Mouse (Mus musculus): ENCODE measurements around the gene 1700021F07Rik. TPM values are rescaled to one million over a fixed set of nuclear protein-coding genes. Genes with fewer than 3 reads are reported as not detected.

1700021F07Rik gene
- polyA plus RNA-seq, 1 experiment from 2014 or later = not detected

- no peak for ATAC-seq (ENCODE audit: insufficient number of reproducible peaks, insufficient read depth, low FRiP score, low read depth)
- 81% methylated on average over 10 of the region's 10 CpGs for WGBS
These were observed 26.9 kb downstream of the 1700021F07Rik start for GRCm38 (mm10) chr2:173549236-173549635.

GRCm38 (mm10) chr2:173550681-173551080 is 28.3 kb downstream of the 1700021F07Rik start:
- H3K27ac ChIP-seq (ENCODE audit: low read length) = no peak overlapping the region
- ATAC-seq (ENCODE audit: insufficient number of reproducible peaks, insufficient read depth, low FRiP score, low read depth) = no peak
- no peak overlapping the region for H3K9ac ChIP-seq (replicated peaks; ENCODE audit: low read depth, low read length)
- no peak overlapping the region for H3K4me3 ChIP-seq (ENCODE audit: low read depth, low read length)
- H3K4me2 ChIP-seq (replicated peaks; ENCODE audit: low read depth, low read length) = no peak overlapping the region
- no peaks in the 10 kb centered on the region for H3K9me3 ChIP-seq (ENCODE audit: control insufficient read depth, low read depth, low read length)
- no peaks in the 10 kb centered on the region for H3K36me3 ChIP-seq (ENCODE audit: control insufficient read depth, insufficient read depth, low read length)
- no peaks in the 10 kb centered on the region for H3K4me1 ChIP-seq (ENCODE audit: control insufficient read depth, insufficient read depth, low read length)
- no peaks in the 10 kb centered on the region for H3K27me3 ChIP-seq (ENCODE audit: control insufficient read depth, insufficient read depth, low read length)
- 66% methylated on average over 6 of the region's 6 CpGs for WGBS

More at GRCm38 (mm10) chr2:173549236-173549635, 26.9 kb downstream of the 1700021F07Rik start:
- Histone ChIP-seq H3K9ac (replicated peaks; ENCODE audit: low read depth, low read length) (no peak overlapping the region), H3K4me3 (ENCODE audit: low read depth, low read length) (no peak overlapping the region), H3K27ac (ENCODE audit: low read length) (no peak overlapping the region), H3K4me2 (replicated peaks; ENCODE audit: low read depth, low read length) (no peak overlapping the region), H3K9me3 (ENCODE audit: control insufficient read depth, low read depth, low read length) (no peaks in the 10 kb centered on the region), H3K4me1 (ENCODE audit: control insufficient read depth, insufficient read depth, low read length) (no peaks in the 10 kb centered on the region), H3K27me3 (ENCODE audit: control insufficient read depth, insufficient read depth, low read length) (no peaks in the 10 kb centered on the region), H3K36me3 (ENCODE audit: control insufficient read depth, insufficient read depth, low read length) (no peaks in the 10 kb centered on the region)

GRCm38 (mm10) chr2:173553863-173554262 is 31.5 kb downstream of the 1700021F07Rik start:
- no peak for ATAC-seq (ENCODE audit: insufficient number of reproducible peaks, insufficient read depth, low FRiP score, low read depth)
- H3K27ac ChIP-seq (ENCODE audit: low read length) = no peak overlapping the region
- WGBS = 42% methylated on average over 9 of the region's 9 CpGs
- H3K9ac ChIP-seq (replicated peaks; ENCODE audit: low read depth, low read length) = no peak overlapping the region
- no peak overlapping the region for H3K4me3 ChIP-seq (ENCODE audit: low read depth, low read length)
- H3K4me2 ChIP-seq (replicated peaks; ENCODE audit: low read depth, low read length) = no peak overlapping the region
- no peaks in the 10 kb centered on the region for H3K36me3 ChIP-seq (ENCODE audit: control insufficient read depth, insufficient read depth, low read length)
- H3K9me3 ChIP-seq (ENCODE audit: control insufficient read depth, low read depth, low read length) = no peaks in the 10 kb centered on the region
- 0 out of 2 replicates have a peak, but pooled peaks cover 5% of the 10 kb centered on the region for H3K4me1 ChIP-seq (ENCODE audit: control insufficient read depth, insufficient read depth, low read length)
- H3K27me3 ChIP-seq (ENCODE audit: control insufficient read depth, insufficient read depth, low read length) = no peaks in the 10 kb centered on the region

GRCm38 (mm10) chr2:173558754-173559396 is 36.5 kb downstream of the 1700021F07Rik start:
- no peak overlapping the region for H3K9ac ChIP-seq (replicated peaks; ENCODE audit: low read depth, low read length)
- H3K27me3 ChIP-seq (ENCODE audit: control insufficient read depth, insufficient read depth, low read length) = no peaks in the 10 kb centered on the region
- peak overlapping the region; percentile 69 for H3K27ac ChIP-seq (ENCODE audit: low read length)
- H3K9me3 ChIP-seq (ENCODE audit: control insufficient read depth, low read depth, low read length) = no peaks in the 10 kb centered on the region
- 35% methylated on average over 12 of the region's 12 CpGs for WGBS
- peaks cover 9% of the 10 kb centered on the region; the same call in 1 of the 2 replicates for H3K4me1 ChIP-seq (ENCODE audit: control insufficient read depth, insufficient read depth, low read length)
- H3K36me3 ChIP-seq (ENCODE audit: control insufficient read depth, insufficient read depth, low read length) = no peaks in the 10 kb centered on the region
- H3K4me2 ChIP-seq (replicated peaks; ENCODE audit: low read depth, low read length) = no peak overlapping the region
- no peak overlapping the region for H3K4me3 ChIP-seq (ENCODE audit: low read depth, low read length)
- peak; percentile 71 for ATAC-seq (ENCODE audit: insufficient number of reproducible peaks, insufficient read depth, low FRiP score, low read depth)

- WGBS = 44% methylated on average over 5 of the region's 5 CpGs
These were observed 39.6 kb downstream of the 1700021F07Rik start for GRCm38 (mm10) chr2:173561851-173562442.

GRCm38 (mm10) chr2:173563336-173563735 is 41.0 kb downstream of the 1700021F07Rik start:
- H3K27ac ChIP-seq (ENCODE audit: low read length) = peak overlapping the region; percentile 44; the same call in 1 of the 2 replicates

More at GRCm38 (mm10) chr2:173561851-173562442, 39.6 kb downstream of the 1700021F07Rik start:
- H3K4me3 ChIP-seq (ENCODE audit: low read depth, low read length) = no peak overlapping the region
- H3K27me3 ChIP-seq (ENCODE audit: control insufficient read depth, insufficient read depth, low read length) = no peaks in the 10 kb centered on the region
- H3K36me3 ChIP-seq (ENCODE audit: control insufficient read depth, insufficient read depth, low read length) = no peaks in the 10 kb centered on the region
- no peak overlapping the region for H3K27ac ChIP-seq (ENCODE audit: low read length)
- H3K4me2 ChIP-seq (replicated peaks; ENCODE audit: low read depth, low read length) = no peak overlapping the region
- no peaks in the 10 kb centered on the region for H3K9me3 ChIP-seq (ENCODE audit: control insufficient read depth, low read depth, low read length)
- H3K9ac ChIP-seq (replicated peaks; ENCODE audit: low read depth, low read length) = no peak overlapping the region
- ATAC-seq (ENCODE audit: insufficient number of reproducible peaks, insufficient read depth, low FRiP score, low read depth) = no peak
- peaks cover 21% of the 10 kb centered on the region for H3K4me1 ChIP-seq (ENCODE audit: control insufficient read depth, insufficient read depth, low read length)

GRCm38 (mm10) chr2:173564179-173564578 is 41.8 kb downstream of the 1700021F07Rik start:
- no peaks in the 10 kb centered on the region for H3K36me3 ChIP-seq (ENCODE audit: control insufficient read depth, insufficient read depth, low read length)
- ATAC-seq (ENCODE audit: insufficient number of reproducible peaks, insufficient read depth, low FRiP score, low read depth) = no peak
- peak overlapping the region; percentile 69; the same call in 1 of the 2 replicates for H3K27ac ChIP-seq (ENCODE audit: low read length)

More at GRCm38 (mm10) chr2:173563336-173563735, 41.0 kb downstream of the 1700021F07Rik start:
- 59% methylated on average over 7 of the region's 7 CpGs for WGBS
- H3K9ac ChIP-seq (replicated peaks; ENCODE audit: low read depth, low read length) = no peak overlapping the region
- H3K9me3 ChIP-seq (ENCODE audit: control insufficient read depth, low read depth, low read length) = no peaks in the 10 kb centered on the region
- ATAC-seq (ENCODE audit: insufficient number of reproducible peaks, insufficient read depth, low FRiP score, low read depth) = no peak
- no peak overlapping the region for H3K4me2 ChIP-seq (replicated peaks; ENCODE audit: low read depth, low read length)
- no peak overlapping the region for H3K4me3 ChIP-seq (ENCODE audit: low read depth, low read length)
- peaks cover 21% of the 10 kb centered on the region for H3K4me1 ChIP-seq (ENCODE audit: control insufficient read depth, insufficient read depth, low read length)
- H3K27me3 ChIP-seq (ENCODE audit: control insufficient read depth, insufficient read depth, low read length) = no peaks in the 10 kb centered on the region
- H3K36me3 ChIP-seq (ENCODE audit: control insufficient read depth, insufficient read depth, low read length) = no peaks in the 10 kb centered on the region

More at GRCm38 (mm10) chr2:173564179-173564578, 41.8 kb downstream of the 1700021F07Rik start:
- Histone ChIP-seq H3K9me3 (ENCODE audit: control insufficient read depth, low read depth, low read length) (no peaks in the 10 kb centered on the region), H3K27me3 (ENCODE audit: control insufficient read depth, insufficient read depth, low read length) (no peaks in the 10 kb centered on the region), H3K4me3 (ENCODE audit: low read depth, low read length) (no peak overlapping the region), H3K9ac (replicated peaks; ENCODE audit: low read depth, low read length) (no peak overlapping the region), H3K4me1 (ENCODE audit: control insufficient read depth, insufficient read depth, low read length) (peaks cover 14% of the 10 kb centered on the region), H3K4me2 (replicated peaks; ENCODE audit: low read depth, low read length) (no peak overlapping the region)
- 33% methylated on average over 9 of the region's 9 CpGs for WGBS
